Mouse (Mus musculus): ENCODE measurements around the gene Asic2.

DNA sequence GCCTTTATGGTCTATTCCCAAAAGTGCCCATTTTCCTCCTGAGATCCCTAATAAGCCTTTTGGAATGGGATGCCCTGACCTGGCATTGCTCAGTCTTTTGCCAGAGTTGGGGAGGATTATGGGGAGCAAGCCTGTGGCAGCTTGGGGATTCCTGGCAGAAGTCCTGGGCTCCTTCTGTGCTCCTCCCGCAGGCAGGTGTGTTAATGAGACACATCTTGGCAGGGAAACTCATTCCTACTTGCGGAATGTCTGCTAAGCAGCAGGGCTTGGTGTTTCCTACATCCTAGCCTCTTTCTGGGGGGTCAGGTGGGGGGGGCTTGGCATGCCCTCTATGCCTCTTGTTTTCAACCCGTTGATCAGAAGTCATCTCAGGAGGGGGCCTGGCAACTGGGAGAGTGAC is 1081.2 kb downstream of the Asic2 start:
- TF ChIP-seq CTCF (conservative IDR thresholded peaks at IDR 0.05; ENCODE audit: low read length) = no peak
- TF ChIP-seq NANOG (IDR thresholded peaks at IDR 0.05; ENCODE audit: borderline replicate concordance, low read length) = no peak
- TF ChIP-seq POU5F1 (IDR thresholded peaks at IDR 0.05; ENCODE audit: borderline replicate concordance, low read length) = no peak

Data from E14TG2a.4 (cell line).